Mouse (Mus musculus) left cerebral cortex, adult 18-20 months (tissue): ENCODE measurements around the gene Plxna1. TPM values are rescaled to one million over a fixed set of nuclear protein-coding genes. Genes with fewer than 3 reads are reported as not detected.

ENCODE experiments used
- DNase-seq, 2 experiments: peaks; one replicate each; pipeline ENCODE4 v3.0.0; 2021 to 2022; ENCODE audit warnings: low spot score in 2 of 2, mixed read lengths in 1 of 2
- long read RNA-seq, 2 experiments: library from polyadenylated mRNA; stranded (forward); transcript quantifications; one replicate each; pipeline ENCODE4 v2.0.0; 2021
- total RNA-seq, 2 experiments: library from RNA; stranded (reverse); gene quantifications; 2 replicates each; pipeline ENCODE4 v1.2.3; 2021

Plxna1 gene
- total RNA-seq, result 10 to 100 TPM; 56.4 to 66.9 TPM
- long read RNA-seq, experiment 1, full-length matches to known transcripts, result 2 of 26 reads
- long read RNA-seq, experiment 1, partial matches to known transcripts, result 7 of 26 reads
- long read RNA-seq, experiment 1, other reads (novel, unspliced or antisense), result 17 of 26 reads
- long read RNA-seq, experiment 2, full-length matches to known transcripts, result 2 of 20 reads
- long read RNA-seq, experiment 2, partial matches to known transcripts, result 8 of 20 reads
- long read RNA-seq, experiment 2, other reads (novel, unspliced or antisense), result 10 of 20 reads

DNA sequence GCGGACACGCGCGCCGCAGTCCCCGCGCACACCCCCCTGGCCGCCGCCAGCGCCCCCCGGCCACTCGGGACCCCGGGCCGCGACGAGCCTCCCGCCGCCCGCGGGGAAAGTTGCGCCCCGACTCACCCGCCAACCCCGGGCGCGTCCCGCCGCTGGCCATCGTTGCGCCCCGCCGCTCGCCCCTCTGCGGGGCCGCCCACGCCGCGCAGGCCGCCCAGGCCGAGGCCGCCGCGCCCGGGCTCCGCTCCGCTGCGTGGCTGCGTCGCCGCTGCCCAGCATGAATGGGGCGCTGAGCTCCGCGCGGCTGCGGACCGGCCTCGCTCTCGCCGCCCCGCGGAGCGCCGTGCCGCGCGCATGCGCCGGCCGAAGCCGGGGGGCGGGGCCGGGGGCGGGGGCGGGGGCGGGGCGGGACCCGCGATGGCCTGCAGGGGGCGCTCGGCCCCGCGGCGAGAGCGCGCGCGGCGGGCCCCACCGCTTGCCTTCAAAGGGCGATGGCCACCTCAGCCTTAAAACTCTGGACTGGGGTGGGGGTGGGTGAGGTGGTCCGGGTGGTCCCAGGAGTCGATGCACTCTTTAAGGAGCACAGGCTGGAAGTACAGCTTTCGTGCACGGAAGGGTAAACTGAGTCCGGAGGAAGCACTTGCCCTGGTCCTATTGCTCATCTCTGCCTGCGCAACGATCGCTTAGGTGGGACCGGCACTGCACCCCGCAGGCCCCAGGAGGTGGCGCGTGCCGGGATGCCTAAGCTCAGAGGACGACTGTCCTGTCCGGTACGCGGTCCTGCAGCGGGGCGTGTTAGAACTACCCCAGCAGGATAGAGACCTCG is at the start of gene Plxna1:
Plxna1 (minus strand) TSS at position 340 of the 826 bp plus-strand sequence.
- DNase-seq, result peak; percentile 46 to 64

DNA sequence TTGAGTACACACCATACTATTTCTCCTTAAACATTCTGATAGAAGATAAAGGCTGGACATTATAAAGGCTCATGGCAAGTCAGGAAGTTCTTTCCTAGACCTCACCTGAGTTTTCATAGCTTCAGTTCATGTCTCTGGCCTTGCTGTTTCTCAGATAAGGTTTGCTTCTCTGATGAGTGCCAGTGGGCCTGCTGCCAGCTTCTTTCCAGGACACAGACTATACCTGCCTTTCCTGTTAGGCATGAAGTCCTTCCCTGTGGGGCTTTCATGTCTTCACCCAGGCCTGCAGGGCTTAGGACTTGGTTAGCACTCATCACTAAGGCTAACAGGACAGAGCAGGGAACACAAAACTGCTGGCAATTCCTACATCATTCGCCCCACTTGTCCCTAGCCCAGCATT is 46.6 kb upstream of the Plxna1 start:
- no peak for DNase-seq

DNA sequence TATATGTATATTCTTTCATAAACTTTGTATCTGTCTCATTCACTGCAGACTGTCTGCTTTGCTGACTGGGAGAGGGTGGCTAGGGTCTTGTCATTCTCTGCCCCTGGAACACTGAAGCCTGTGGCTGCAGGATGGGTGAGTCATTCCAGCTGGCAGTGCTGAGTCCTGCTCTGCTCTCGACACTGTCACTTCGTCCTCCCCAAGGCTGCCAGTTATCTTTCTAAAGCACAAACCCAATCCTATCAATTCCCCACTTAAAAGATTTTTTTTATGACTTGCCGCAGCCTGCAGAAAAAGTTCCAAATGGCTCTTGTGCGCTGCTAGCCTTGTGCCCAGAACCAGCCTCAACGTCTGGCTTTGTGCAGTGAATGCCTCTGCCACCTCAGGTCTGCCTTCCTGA is 45.8 kb upstream of the Plxna1 start:
- DNase-seq, result no peak

DNA sequence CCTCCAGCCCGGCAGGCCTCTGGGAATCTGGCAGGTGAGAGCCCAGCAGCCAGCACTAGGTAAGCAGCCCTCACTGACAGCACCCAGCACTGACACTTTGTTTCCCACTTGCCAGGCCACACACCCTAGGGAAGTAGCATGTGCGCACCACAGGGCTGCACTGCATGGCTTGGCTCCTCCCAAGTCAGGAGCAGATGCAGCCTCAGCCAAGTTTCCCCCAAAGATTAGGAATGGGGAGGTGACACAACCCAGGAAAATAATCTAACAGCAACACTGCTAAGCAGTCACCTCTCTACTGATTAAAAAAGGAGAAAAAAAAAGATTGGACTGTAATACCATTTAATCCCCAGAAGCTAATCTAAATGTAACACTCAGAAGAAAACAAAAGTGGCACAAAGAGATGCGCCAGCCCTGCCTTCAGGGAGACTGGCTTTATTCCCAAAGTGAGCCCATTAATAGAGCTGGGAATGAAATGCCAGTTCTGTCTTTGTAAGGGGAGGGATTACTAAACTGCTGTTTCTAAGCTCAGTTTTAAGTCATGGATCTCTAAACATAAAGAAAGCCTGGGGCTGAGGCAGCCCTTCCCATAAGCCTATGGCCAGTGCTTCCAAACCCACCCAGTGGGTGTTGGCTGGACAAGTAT is 44.9 kb upstream of the Plxna1 start:
- no peak for DNase-seq

DNA sequence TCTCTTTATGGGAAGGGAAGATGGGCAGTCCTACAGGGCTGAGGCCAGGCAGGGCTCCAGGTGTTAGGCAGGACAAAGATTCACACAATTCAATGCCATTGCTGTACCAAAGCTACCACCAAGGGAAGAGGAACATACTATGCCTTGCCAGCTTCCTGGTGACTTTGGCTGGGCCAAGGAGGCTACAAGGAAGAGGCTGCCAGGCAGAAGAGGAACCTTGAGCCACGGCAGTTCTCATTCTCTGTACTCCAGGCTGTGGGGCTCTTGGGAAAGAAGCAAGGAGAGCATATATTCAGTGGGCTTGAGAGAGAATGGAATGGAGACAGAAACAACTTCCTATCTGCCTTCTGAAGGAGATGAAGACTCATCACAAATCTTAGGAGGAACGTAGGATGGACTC is 42.5 kb upstream of the Plxna1 start:
- DNase-seq, result no peak

DNA sequence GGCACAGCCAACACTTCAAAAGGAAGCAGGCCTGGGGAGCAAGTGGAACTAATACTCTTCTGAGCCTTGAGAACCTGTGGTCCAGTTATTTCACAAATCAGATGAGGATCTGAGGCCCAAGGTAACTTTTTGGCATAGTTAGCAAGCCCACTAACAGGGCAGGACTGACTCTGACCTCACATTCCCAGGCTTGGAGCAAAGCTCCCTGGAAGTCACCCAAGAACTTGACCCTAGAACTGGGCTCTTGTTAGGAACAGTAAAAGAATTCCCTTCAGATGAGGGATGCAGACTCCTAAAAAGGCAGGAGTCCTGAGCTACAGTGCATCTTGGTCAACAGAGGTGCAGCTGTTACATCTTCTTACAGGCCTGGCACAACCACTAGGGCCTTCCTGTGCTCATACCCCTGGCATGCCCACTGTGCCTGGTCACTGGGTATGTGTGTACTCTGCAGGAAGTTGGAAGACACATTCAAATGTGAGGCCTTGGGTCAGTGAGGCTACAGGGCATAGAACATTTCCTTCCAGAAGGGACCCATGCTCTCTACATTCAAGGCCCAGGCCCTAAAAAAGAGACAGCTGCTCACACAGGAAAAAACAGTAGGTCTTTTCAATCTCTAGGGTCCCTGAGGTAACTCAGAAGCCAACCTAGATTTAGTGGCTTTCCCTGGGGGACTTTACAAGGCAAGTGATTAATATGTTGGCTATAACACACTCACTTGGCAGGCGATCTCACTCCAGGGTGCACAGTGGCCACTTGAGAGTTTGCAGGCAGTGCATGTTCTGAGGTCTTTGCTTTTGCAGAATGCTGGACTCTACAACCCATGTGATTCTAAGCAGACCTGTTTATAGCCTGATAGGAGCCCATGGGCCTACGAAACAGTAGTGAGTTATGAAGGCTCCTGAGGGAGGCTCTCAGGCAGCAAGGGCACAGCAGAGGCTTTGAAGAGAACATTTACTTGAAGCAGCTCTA is 41.1 kb upstream of the Plxna1 start:
- DNase-seq, result no peak

DNA sequence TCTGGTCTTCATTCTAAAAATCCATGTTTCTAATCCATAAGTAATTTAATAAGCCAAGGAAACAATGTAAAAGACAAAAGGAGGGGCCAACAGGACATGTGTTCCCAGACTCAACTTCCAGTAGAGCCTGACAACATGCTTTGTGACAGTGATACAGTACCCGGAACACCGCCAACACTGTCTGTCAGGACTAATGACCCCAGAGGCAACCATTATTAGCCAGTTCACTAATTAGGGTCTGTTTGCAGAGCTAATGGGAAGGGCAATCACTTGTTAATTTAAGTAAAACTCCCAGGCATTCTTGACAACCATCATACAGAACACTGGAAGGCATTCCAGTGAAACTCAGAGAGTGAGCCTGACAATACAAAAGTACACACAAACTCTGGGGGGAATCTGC is 40.0 kb upstream of the Plxna1 start:
- no peak for DNase-seq

DNA sequence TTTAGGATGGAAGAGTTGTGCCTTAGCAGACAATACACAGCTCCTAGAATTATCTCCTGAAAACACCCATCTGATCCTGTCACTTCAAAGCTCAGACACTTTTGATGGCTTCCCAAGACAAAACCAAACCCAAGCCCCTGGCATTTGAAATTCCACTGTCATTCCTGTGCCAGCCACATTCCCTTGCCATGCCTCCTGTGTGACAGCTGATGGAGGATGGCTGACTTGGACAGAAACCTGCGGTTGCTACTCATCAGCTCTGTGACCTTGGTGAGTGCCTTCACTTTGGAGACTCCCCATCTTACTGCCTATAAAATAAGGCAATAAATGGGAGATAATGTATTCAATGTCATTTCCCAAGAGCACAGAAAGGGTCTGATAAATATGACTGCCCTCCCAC is 37.1 kb upstream of the Plxna1 start:
- no peak for DNase-seq

DNA sequence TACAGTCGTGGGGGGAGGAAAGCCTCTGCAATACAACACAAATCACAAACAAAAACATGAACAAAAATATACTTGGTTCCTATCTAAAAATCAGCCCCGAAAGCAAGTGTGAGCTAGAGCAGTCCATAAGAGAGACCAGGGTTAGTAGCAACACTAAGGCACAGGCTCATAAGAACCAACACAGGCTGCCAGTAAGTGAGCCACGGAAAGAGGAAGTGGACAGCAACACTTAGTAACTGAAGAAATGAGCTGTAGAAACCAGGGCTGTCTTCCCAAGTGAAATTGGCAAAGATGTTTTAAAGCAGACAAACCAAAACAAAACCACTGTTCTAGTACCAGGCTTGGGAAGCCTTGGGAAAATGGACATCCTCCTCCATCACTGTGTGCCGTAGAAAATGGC is 35.5 kb upstream of the Plxna1 start:
- no peak for DNase-seq

DNA sequence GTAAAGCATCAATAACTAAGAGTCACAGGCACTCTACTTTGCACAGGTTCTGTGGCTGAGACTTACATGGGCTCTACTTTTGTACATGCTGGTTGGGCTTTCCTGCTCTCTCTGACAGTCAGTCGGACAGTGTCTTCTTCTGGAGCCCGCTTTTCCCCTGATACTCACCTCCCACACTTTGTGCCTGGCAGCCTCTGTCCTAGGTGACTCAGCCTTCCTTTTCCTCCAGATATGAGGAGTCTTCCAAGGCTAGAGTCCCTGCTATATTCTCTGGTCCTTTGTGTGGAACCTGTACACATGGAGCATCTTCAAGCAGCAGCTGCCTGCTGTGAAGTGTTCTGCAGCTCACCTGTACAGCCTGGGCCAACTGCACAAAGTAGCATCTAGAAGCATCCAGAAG is 31.4 kb upstream of the Plxna1 start:
- peak; percentile 16 to 23 for DNase-seq

DNA sequence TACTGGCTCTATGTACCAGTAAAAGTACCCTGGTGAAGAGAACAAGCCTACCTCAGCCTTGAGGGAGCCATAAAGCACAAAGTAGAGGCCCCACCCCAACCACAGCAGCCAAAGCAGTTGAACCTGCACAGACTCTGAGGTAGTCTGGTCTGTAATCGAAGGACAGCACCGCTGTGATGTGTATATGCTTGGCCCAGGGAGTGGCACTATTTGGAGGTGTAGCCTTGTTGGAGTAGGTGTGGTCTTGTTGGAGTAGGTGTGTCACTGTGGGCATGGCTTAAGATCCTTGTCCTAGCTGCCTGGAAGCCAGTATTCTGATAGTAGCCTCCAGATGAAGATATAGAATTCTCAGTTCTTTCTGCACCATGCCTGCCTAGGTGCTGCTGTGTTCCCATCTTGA is 29.8 kb upstream of the Plxna1 start:
- no peak for DNase-seq

DNA sequence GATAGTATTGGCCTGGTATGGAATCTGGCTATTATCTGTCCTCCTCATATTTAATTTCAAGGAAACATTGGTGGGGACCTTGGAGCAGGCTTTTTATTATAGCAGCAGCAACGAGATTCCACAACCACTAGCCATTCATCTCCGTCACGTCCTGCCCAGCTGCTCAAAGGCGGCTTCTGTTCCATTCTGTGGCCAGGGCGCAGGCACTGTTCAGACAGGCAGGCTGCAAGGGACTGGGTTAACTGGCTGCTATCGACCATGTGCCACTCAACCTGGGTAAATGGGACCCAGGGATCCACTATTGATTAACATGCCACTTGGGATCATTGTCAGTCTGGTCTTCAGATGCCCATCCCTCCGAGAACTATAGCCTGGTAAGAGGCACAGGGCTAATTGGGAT is 27.4 kb upstream of the Plxna1 start:
- DNase-seq, result no peak

DNA sequence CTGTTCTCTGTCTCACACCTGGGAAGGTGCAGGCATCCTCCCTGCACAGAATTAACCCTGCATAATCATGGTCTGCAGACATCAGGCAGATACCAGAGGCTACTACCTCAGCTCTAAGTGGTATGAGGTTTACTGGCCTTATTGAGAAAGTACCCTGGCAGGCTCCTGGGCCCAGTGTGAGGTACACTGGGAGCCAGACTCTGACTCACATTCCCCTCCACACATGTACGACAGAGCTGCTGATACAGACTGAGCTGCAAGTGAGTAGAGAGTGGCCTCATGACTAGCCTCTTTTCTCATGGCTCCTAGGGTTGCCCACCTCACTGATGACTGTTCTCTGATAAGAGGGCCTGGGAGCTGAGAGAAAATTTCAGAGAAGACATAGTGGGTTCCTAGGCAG is 24.5 kb upstream of the Plxna1 start:
- DNase-seq, result no peak

DNA sequence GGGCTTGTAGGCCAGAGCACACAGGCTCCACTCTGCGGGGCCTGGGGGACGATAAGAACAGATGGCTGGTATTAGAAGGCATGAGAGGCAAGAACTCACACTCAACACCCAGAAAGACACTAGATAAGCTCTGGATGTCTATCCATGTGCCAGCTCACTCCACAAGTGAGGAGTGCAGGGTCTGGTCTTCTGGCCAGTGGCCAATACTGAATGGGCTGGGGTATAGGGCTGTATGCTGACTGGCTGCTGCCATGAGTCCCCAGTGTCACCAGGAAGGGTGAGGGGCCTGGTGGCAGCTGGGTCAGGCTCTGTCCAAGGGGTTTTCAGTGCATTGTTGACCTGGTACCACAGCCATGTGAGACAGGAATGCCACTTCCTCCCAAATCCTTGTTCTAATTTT is 22.3 kb upstream of the Plxna1 start:
- DNase-seq, result no peak

DNA sequence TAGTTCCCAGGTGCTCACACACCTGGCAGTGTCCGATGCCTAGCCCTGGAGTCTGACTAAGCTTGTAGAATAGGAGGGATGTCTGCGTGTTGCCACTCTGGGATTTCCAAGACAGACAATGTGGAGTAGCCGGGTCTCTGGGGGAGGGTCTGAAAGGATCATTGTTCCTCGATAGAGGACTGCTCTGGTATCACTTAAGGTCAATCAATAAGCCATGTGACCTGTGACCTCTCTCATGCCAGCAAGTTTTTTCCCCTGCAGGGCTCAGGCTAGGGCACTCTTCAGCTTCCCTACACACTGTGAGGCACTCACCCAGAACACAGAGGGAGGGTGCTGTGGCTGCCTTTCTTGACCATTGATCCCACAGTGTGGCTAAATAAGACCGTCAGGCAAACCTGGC is 19.4 kb upstream of the Plxna1 start:
- no peak for DNase-seq

DNA sequence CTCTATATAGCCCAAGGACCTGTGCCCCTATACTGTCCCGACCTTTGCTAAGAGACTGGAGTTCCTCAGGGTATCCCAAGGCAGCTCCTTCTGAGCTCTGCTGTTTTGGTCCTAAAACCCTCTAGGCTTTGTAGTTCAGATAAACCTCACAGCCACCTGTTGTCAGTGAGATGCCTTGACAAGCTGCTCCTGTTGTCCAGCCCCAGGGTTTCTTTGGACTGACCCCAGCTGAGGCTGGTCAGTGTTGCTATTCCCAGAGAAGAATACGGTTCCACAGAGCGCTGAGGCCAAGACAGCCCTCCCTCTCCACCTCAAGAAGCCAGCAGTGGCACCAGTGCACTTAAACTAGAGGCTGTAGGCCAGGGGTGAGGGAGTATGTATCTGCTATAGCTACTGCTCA is 18.8 kb upstream of the Plxna1 start:
- DNase-seq, result no peak

DNA sequence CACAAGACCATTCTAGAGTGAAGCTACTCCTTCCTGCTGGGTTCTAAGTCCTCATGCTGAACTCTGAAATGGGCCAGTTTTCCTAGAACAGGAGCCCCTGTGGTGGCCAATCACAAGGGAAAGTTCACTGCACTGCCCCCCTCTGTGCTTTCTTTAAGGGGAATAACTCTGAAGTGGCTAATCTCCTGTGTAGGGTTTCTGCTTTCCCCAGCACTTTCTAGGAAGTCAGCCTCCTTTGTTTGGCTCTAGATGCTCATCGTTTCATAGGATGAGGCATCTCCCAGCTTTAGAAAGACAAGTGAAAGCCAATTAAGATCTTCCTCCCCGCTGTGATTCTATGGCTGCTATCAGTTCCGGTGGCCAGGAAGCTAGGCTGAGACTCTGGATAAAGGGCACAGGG is 18.3 kb upstream of the Plxna1 start:
- no peak for DNase-seq

DNA sequence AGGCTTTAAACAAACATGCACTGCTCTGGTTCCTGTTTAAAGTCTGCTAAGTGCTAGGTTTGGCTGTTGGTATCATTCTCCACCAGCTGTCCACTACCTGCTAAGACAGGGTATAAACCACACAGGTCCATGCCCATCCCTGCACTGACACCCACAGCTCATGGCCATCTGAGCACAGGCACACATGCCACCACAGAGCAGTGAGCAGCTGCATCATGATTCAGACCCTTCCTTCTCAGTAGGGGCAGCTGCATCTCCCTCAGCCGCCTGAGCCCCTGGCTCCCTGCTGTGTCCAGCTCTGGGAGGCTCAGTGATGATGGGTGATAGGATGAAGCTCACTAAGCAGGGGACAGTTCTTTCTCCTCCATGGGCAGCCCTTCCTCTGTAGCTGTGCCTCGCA is 15.8 kb upstream of the Plxna1 start:
- no peak for DNase-seq

DNA sequence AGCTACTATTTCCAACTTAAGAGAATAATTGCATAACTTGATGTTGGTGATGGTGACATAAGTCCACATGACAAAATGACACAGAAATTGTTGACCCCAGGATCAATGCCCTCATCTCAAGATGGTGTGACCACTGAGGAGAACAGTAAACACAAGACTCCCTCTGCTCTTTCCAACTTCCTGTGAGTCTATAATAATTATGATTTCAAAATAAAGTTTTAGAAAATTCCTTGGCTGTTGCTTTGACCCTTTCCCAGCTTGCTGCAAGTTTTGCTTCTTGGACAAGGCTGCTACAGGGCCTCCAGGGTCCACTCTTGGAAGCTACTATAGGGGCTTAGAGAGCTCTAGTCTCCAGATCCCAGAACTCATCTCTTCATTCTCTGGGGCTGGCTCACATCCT is 6.4 kb upstream of the Plxna1 start:
- no peak for DNase-seq

DNA sequence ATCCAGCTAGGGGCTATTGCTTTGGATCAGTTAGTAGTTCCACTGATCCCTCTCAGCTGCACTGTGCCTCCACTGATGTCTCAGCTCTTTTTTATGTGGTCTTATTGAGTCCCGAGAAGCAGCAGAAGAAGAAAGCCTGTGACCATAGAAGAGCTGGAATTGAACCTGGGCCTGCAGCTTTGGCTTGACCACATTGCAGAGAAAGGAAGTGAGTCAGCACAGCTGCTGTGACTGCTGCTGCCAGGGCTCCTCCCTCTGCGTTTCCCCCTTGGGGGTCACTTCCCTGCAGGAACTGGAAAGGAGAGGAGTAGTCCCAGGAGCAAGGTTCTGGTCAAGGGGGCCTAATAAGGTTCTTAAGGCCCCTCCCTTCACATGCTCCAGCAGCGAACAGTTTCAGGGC is 1.9 kb upstream of the Plxna1 start:
- DNase-seq, result no peak

DNA sequence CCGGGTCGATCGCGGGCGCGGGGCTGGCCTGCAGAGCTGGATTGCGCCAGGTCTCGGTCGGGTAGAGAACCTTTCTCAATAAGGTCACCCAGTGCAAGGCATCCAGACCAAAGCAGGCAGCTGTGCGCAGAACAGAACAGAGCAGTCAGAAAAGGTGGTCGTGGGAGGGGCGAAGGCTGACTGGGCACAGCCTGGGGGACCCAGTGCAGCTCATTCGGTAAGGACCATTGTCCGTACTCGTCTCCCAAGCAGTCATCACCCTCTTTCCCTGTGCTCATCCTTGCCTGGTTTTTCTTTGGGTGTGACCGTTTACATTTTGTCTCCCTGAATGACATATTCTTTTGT is 659 bp upstream of the Plxna1 start:
- no peak for DNase-seq
